ENCODE assay signal across 23 mouse cellular contexts in the genomic region with DNA sequence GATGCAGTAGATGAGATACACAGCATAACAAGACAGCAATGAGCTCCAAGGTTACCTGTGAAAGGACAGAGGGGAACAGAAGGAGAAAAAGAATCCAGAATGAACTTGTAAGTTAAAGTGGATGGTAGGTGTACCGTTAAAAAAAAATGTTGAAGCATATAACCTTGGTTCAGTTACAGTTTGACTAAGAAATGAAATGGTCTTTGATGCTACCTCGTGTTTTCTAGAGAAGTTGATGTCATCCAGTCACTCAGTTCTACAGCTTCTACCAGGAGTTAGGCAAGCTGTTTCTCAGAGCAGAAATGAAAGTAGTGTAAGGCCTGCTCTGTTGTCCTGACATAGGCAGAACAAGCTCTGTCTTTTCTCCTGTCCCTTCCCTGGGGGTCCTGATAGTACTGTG. TPM values are rescaled to one million over a fixed set of nuclear protein-coding genes. Genes with fewer than 3 reads are reported as not detected.
"Had no signal": no experiment of that assay in that cellular context is flagged by ENCODE, and none has a peak within 500 bp of the region (broad histone marks: within the 10 kb centered on the region; RNA-seq: fewer than 3 reads in every experiment).

No protein-coding gene starts in this region.

- H3K4me3 ChIP-seq: neural tube, embryonic 12.5 days; neural tube, embryonic 13.5 days; neural tube, embryonic 15.5 days; stomach, embryonic 15.5 days had no signal

- H3K27ac ChIP-seq: neural tube, embryonic 12.5 days; neural tube, embryonic 13.5 days; neural tube, embryonic 15.5 days; stomach, embryonic 15.5 days; stomach, postnatal 0 days had no signal

- DNase-seq: retina, postnatal 1 day; right cerebral cortex, adult 18-20 months; right cerebral cortex, postnatal 14 days; right cerebral cortex, postnatal 25 days; right cerebral cortex, postnatal 4 days; thymus, adult 18-20 months; thymus, postnatal 14 days; thymus, postnatal 36 days; thymus, postnatal 4 days had no signal

- H3K9me3 ChIP-seq: neural tube, embryonic 12.5 days; neural tube, embryonic 13.5 days; neural tube, embryonic 15.5 days; stomach, embryonic 15.5 days had no signal

- H3K4me1 ChIP-seq: neural tube, embryonic 12.5 days; neural tube, embryonic 13.5 days; neural tube, embryonic 15.5 days; stomach, embryonic 15.5 days had no signal

- H3K9ac ChIP-seq: neural tube, embryonic 12.5 days; neural tube, embryonic 13.5 days; neural tube, embryonic 15.5 days; stomach, embryonic 15.5 days had no signal

- H3K4me2 ChIP-seq: neural tube, embryonic 12.5 days; neural tube, embryonic 13.5 days; neural tube, embryonic 15.5 days; stomach, embryonic 15.5 days had no signal

- H3K27me3 ChIP-seq: neural tube, embryonic 12.5 days; neural tube, embryonic 13.5 days; neural tube, embryonic 15.5 days; stomach, embryonic 15.5 days had no signal

RNA-seq across cellular contexts. Expression of a gene that starts 46.7 kb away (rescaled TPM):
- total RNA-seq: neutrophil, adult 5-6 weeks had no signal
- polyA plus RNA-seq: neural tube, embryonic 12.5 days; neural tube, embryonic 13.5 days; neural tube, embryonic 14.5 days; neural tube, embryonic 15.5 days; small intestine, adult 2 months; stomach, embryonic 14.5 days; stomach, embryonic 15.5 days; stomach, embryonic 16.5 days; stomach, postnatal 0 days; testis, adult 2 months; urinary bladder, adult 2 months had no signal

RNA-seq across cellular contexts. Expression of a gene that starts 53.1 kb away (rescaled TPM):
- total RNA-seq: neutrophil, adult 5-6 weeks had no signal
- polyA plus RNA-seq: neural tube, embryonic 11.5 days; neural tube, embryonic 12.5 days; neural tube, embryonic 15.5 days; small intestine, adult 2 months; spleen, adult 2 months; stomach, embryonic 14.5 days; stomach, embryonic 15.5 days; stomach, embryonic 16.5 days; testis, adult 2 months; urinary bladder, adult 2 months had no signal
